Mouse (Mus musculus) c-Kit-positive CD71-positive TER-119-negative erythroid progenitor cells, embryonic 14.5 days (primary cell): Measurements from ENCODE around the gene Pcdh7.

Experiments
- DNase-seq: peaks from one replicate; pipeline ENCODE4 v3.0.0-alpha.2; 2013; ENCODE audit warnings: low read depth

Pcdh7 gene

DNA sequence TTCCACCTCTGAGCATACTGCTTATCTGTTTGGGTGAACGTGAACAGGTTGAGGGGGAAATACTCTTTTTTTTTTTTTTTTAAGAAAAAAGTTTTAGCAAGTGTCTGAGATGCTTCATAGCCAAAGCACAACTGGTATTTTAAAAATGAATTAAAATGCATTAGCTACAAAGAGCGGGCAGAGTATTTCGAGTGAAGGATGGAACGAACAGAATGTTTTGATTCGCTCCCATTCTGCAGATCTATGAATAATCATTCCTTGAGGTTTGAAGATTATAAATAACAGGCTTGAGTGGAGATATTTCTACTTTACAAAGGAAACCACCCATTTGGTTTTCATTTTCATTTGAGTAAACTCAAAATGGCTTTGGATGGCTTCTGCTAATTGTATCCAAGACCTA, 214.0 kb downstream of the Pcdh7 start:
- no peak for DNase-seq

DNA sequence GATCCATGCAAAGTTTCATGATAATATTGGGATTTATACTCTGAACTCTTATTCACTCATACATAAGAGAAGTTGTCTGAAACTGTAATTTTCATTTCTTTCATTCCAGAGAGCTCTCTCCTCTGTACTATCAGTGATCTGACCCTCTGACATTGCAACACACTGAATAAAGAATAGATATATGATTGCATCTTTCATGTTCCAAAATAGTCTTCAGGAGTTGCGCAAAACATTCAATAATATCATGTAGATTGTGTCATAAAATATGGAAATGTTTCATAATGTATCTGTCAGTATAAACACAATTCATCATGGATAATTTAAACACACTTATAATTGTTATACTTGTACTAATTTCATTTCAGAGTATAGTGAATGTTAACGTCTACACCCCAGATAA, 216.9 kb downstream of the Pcdh7 start:
- DNase-seq: no peak

GRCm38 (mm10) chr5:57940457-57940856, 222.7 kb downstream of the Pcdh7 start:
- no peak for DNase-seq

DNA sequence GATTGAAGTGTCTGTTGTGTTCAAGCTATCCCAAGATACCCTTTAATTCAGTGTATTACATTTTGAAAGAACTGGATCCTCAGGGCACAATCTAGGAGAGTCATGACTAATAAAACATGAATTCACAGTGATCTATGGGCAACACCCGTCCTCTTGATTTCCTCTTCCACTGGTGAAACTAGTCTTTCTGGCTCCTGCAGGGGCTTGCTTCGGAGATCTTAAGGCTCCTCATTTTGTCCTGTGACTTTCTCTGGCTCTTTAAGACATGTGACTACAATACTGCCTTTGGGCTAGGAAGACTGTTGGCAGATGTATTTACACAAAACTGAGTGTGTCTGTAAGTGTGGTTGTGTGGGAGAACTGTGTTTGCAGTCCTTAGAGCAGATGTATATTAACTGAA, 225.4 kb downstream of the Pcdh7 start:
- no peak for DNase-seq

DNA sequence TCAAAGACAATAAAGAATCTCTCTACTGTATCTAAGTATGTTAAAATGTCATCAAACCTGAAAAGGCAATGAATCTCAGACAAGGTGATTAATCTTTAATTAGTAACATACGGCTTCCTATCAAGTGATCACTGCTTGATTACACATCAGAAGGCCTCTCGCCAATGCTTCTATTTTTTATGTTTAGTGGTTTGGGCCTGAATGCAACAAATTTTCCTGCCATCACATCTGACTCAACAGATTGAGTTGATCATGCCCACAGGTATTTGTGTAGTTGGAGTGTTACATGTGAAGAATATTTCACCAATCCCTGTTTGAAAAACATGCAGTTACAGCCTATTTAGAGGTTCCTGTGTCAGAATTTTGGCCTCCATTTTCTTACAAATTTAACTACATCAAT, 225.8 kb downstream of the Pcdh7 start:
- no peak for DNase-seq

DNA sequence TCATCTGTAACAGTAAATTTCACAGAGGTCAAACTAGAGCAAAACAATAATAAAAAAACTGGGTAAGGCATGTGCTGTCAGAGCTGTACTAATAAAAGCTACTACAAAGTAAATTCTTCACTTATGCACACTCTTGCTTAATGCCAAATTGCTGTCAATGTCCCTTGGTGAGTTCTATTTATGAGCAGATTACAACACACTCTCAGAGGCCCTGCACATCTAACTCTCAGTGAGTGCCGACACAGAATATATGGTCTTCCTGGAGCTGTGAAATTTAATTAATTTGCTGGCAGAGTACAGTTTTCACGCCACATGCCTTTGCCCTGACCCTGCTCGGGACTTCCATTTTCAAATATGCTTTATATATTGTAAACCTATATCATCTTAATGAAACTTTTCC, 227.7 kb downstream of the Pcdh7 start:
- no peak for DNase-seq

GRCm38 (mm10) chr5:57959317-57959716, 241.6 kb downstream of the Pcdh7 start:
- peak; percentile 8 for DNase-seq

DNA sequence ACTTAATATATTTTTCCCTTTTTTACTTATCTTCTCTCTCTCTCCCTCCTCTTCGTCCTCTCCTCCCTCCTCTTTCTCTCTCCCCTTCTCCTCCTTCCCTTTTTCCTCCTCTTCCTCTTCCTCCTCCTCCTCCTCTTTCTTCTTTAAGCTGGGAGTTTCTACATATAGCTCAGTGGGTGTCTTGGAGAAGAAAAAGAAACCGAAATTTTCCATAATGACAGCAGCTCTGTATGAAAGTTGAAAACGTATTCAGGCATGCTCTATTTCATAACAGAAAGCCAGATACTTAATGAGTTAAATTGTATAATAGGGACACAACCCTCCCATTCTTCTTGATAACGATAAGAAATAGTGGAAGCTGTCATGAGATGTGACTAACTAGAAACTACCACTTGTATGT, 246.0 kb downstream of the Pcdh7 start:
- no peak for DNase-seq

DNA sequence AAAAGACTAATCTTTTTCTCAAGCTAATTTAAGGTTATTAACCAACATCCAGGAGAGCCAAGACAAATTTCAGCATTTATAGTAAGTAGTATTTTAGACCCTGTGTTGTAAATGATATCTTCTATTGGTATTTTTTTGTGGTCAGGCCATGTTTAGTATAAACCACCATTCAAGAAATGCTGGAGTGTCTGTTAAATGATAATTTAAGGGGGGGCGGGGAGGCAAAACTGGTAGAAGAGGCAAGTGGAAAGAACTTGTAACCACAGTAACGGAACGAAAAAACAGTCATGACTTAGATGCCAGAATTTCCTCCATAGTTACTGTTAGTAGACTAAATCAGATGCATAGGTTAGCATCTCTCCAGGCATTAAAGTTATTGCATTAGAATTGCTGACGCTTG, 246.4 kb downstream of the Pcdh7 start:
- DNase-seq: no peak

GRCm38 (mm10) chr5:57993584-57993983, 275.8 kb downstream of the Pcdh7 start:
- no peak for DNase-seq

DNA sequence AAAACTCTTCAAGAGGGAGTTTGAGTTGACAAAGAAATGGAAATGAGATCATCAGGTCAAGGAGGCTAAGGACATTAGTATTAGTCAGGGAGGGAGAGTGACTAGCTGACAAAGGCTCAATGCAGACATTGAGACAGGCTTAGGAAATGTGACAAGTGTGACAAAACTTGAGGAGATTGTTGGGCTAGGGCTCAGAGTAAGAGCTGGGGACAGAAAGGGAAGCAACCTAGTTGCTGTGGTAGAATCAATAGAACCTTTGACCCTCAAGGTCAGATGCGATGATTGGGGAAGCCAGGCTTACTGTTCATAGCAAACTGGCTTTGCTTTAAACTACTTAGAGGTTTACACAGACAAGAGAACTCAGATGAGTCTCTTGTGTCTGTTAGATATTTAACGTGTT, 303.6 kb downstream of the Pcdh7 start:
- no peak for DNase-seq

- no peak for DNase-seq
Observed at GRCm38 (mm10) chr5:58025123-58025522, 307.4 kb downstream of the Pcdh7 start.

GRCm38 (mm10) chr5:58025759-58026158, 308.0 kb downstream of the Pcdh7 start:
- DNase-seq: no peak

- DNase-seq: no peak
Observed at GRCm38 (mm10) chr5:58039875-58040274, 322.1 kb downstream of the Pcdh7 start.

DNA sequence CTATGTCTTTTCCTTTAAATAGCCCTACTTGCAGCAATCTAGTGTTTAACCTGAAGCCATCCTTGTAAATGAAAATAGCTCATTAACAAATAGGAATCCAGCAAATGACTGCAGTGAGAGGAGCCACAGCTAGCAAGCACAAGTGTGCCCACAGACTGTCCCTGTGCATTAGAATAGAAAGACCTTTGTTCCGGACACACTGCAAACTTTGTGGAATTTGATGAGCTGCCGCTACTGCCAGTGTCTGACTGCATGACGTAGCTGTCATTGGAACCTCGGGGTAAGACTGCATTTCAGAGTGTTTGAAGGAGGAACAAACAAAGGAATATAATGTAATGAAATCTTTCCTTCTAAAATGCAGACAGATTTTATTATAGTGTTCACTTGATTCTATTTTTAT, 326.4 kb downstream of the Pcdh7 start:
- DNase-seq: no peak

DNA sequence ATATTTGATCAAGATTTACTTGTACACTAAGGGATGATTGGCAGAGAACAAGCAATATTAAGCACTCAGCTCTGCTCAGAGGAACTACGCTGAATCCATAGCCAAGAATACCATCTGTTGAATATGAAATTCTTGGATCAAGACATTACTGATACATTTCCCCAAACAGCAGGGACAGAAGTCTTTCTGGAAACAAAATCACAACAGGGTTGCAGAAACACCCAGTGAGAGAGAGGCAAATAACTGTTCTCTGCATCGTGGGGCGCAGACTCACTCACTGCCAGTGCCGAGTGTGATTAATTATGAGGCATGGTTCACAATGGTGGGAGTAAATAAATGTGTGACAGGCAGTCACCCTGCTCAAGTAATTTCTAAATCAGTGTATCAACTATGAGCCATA, 363.3 kb downstream of the Pcdh7 start:
- no peak for DNase-seq

DNA sequence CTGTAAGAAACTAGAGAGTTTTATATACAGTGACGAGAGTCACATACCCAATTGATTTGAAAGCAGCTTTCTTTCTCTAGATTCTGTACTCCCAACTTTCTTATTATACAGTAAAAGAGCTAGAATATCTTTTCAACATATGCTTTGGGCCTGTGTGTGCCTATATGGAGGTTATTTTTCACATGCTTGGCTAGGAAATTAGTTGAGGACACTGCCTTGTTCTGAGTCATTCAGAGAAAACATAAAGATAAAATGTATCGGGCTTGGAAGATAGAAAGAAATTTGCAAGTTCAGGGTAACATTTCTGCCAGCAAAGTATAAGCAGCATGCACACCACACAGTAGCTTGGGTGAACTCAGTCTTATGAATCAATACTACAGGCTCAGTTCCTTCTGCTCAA, 364.5 kb downstream of the Pcdh7 start:
- no peak for DNase-seq

- no peak for DNase-seq
Observed at GRCm38 (mm10) chr5:58083056-58083455, 365.3 kb downstream of the Pcdh7 start.

DNA sequence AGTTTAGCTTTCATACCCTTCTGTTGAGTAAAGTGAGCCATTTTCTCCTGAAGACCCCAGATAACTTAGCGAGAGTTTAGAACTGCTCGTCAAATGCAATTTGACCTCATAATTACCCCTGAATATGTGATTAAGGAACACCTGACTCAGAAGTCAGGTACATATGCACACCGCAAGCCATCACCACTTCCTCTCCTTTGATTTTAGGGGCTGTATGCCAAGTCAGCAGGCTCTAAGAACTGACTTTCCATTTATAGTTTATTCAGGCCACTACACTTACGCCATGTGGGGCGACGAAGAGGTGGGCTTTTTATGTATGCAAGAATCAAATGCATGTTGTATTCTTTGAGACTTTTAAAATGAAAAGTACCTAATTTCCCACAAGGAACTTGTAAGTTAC, 366.2 kb downstream of the Pcdh7 start:
- DNase-seq: no peak

- no peak for DNase-seq
Observed at GRCm38 (mm10) chr5:58108665-58109364, 391.0 kb downstream of the Pcdh7 start.

DNA sequence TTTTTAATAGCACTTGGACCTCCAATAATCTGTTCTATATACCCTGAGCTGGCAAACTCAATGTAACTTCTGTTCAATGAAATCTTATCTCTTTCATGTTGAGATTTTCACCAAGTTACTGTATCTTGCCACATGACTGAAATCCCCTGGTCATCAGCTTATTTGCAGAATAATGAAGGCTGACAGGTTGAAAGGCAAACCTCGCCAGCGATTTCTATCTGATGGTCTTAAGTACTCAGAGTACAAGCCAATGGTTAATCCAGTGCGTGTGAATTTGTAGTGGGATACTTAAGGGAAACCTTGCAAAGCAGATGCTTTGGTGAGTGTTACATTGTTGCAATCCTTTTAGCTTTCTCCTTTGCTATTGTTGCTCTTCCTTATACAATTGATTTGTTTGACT, 398.3 kb downstream of the Pcdh7 start:
- DNase-seq: no peak

GRCm38 (mm10) chr5:58117896-58118295, 400.1 kb downstream of the Pcdh7 start:
- no peak for DNase-seq

DNA sequence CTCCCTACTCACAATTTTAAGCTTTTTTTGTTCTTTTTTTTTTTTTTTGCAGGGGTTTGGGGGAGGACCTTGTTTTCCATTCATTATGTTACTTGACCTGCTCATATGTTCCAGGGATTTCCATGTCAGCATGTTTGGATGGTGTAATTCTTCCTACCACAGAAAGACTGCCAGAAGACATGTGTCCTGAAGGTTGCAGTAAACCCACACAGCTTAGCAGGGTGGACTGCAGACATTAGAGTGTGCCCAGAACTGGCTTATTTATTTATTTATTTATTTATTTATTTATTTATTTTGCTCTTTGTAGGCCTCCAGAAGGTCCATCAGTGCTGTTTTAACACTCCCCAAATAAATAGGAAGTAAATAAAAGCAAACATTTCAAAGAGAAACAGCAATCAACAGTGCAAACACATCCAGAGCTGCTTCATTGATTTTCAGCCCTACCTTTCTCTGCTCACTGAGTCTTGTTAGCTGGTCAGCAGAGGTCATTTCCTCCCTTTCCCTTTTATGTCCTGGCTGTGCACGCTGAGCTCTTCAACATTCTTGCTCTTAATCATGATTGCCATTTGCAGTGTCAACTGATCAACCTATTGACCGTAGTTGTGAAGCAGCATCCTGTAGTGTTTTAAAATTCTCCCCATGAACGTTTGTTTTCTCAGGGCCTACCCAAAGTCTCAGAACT, 401.3 kb downstream of the Pcdh7 start:
- DNase-seq: no peak

GRCm38 (mm10) chr5:58143897-58144296, 426.1 kb downstream of the Pcdh7 start:
- DNase-seq: no peak
